14 mouse cellular contexts compared by ENCODE assay signal in the genomic region with DNA sequence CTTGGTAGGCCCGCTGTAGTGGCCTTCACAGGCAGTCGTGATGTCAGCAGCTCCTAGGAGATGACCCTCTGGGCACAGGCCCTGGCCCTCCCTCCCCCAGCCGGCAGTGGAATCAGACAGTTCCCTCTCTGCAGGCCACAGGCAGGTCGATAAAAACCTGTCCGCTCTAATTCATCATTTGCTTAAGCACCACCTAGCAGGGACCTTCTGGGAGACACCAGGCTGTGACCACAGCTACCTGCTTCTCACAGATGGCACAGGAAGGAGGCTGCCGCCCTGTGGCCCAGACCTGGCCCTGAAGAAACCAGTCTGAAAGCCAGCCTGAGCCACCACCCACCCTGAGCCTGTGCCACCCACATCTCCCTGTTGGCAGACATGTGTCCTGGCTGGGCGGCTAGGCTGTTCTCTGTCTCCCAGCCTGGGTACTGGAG. TPM values are rescaled to one million over a fixed set of nuclear protein-coding genes. Genes with fewer than 3 reads are reported as not detected.
DNase-seq lines count a peak whose midpoint lies in the region; ATAC-seq lines count a peak whose summit lies in the region.
"Had no signal": no experiment of that assay in that cellular context is flagged by ENCODE, and none has a peak within 500 bp of the region (broad histone marks: within the 10 kb centered on the region; RNA-seq: fewer than 3 reads in every experiment).

No protein-coding gene starts in this region.

- peaks cover 6% of the 10 kb centered on the region for H3K9me3 ChIP-seq in midbrain, embryonic 10.5 days (replicated peaks)
- H3K9me3 ChIP-seq in midbrain, embryonic 13.5 days: peaks cover 2% of the 10 kb centered on the region; the same call in 1 of the 2 replicates

- H3K9ac ChIP-seq in midbrain, embryonic 13.5 days (replicated peaks): no peak overlapping the region
- H3K9ac ChIP-seq: heart, embryonic 13.5 days had no signal

- peaks cover 13% of the 10 kb centered on the region for H3K4me1 ChIP-seq in midbrain, embryonic 10.5 days
- peaks cover 1% of the 10 kb centered on the region; the same call in 1 of the 2 replicates for H3K4me1 ChIP-seq in midbrain, embryonic 13.5 days (replicated peaks)
- H3K4me1 ChIP-seq: heart, embryonic 13.5 days had no signal

- H3K36me3 ChIP-seq in midbrain, embryonic 10.5 days: no peaks in the 10 kb centered on the region
- no peaks in the 10 kb centered on the region for H3K36me3 ChIP-seq in midbrain, embryonic 13.5 days
- H3K36me3 ChIP-seq: heart, embryonic 13.5 days had no signal

- ATAC-seq in midbrain, embryonic 13.5 days: no peak
- ATAC-seq: inflammation-experienced regulatory T-cells, adult 6 months had no signal

- no peaks in the 10 kb centered on the region for H3K27me3 ChIP-seq in midbrain, embryonic 10.5 days (ENCODE audit: low read depth, poor library complexity, severe bottlenecking)
- H3K27me3 ChIP-seq in midbrain, embryonic 13.5 days: no peaks in the 10 kb centered on the region
- H3K27me3 ChIP-seq: CH12.LX; heart, embryonic 13.5 days had no signal

- H3K4me2 ChIP-seq in midbrain, embryonic 13.5 days (replicated peaks): no peak overlapping the region
- H3K4me2 ChIP-seq: heart, embryonic 13.5 days had no signal

- H3K4me3 ChIP-seq in midbrain, embryonic 10.5 days: no peak overlapping the region
- H3K4me3 ChIP-seq in midbrain, embryonic 13.5 days (replicated peaks): no peak overlapping the region
- H3K4me3 ChIP-seq: heart, embryonic 13.5 days had no signal

- 69% methylated on average over 7 of the region's 7 CpGs for WGBS in midbrain, embryonic 10.5 days
- WGBS in midbrain, embryonic 13.5 days: 56% methylated on average over 7 of the region's 7 CpGs

- DNase-seq in midbrain, embryonic 10.5 days (ENCODE audit: low spot score): no peak
- peak; percentile 78 for DNase-seq in adrenal gland, postnatal 25 days
- DNase-seq in cerebellum, postnatal 10 days: peak; percentile 62 to 68
- peak; percentile 67 for DNase-seq in retina, embryonic 14.5 days (ENCODE audit: low spot score)
- no peak for DNase-seq in urinary bladder, postnatal 10 days (ENCODE audit: low spot score)
- DNase-seq in thymus, postnatal 25 days: no peak
- DNase-seq: embryo, embryonic 11 days; kidney, postnatal 10 days; thymus, postnatal 4 days had no signal

- H3K27ac ChIP-seq in midbrain, embryonic 10.5 days (replicated peaks): peak overlapping the region; percentile 47; the same call in 1 of the 2 replicates
- H3K27ac ChIP-seq in midbrain, embryonic 13.5 days: no peak overlapping the region
- H3K27ac ChIP-seq: heart, embryonic 13.5 days; macrophage had no signal

RNA-seq across cellular contexts. Expression of a gene that starts 14.2 kb away (rescaled TPM):
- polyA plus RNA-seq in midbrain, embryonic 10.5 days (2016; fragmentation: Nextera tagmentation; extraction: Ambion mirVana): 22.8 and 32.6 TPM in 2 replicates
- 61.9 and 70.6 TPM in 2 replicates for polyA plus RNA-seq in midbrain, embryonic 13.5 days (2015; fragmentation: Nextera tagmentation; extraction: Ambion mirVana)
- 15.7 and 21.9 TPM in 2 replicates for total RNA-seq in adrenal gland, postnatal 25 days (2021)
- total RNA-seq: CH12.LX had no signal
- polyA plus RNA-seq: macrophage had no signal

RNA-seq across cellular contexts. Expression of a gene that starts 50.7 kb away (rescaled TPM):
- polyA plus RNA-seq in midbrain, embryonic 10.5 days (2016; fragmentation: Nextera tagmentation; extraction: Ambion mirVana): 56.2 and 60.9 TPM in 2 replicates
- 46.8 and 51.2 TPM in 2 replicates for polyA plus RNA-seq in midbrain, embryonic 13.5 days (2015; fragmentation: Nextera tagmentation; extraction: Ambion mirVana)
- total RNA-seq in adrenal gland, postnatal 25 days (2021): 93.2 and 98.2 TPM in 2 replicates

Comparison
In these comparisons a context has a peak if more than half of its experiments do, and no peak if none do; other contexts are left out.
1. DNase-seq: peak in adrenal gland, postnatal 25 days (single experiment), cerebellum, postnatal 10 days (2 of 2) and retina, embryonic 14.5 days (single experiment); none in midbrain, embryonic 10.5 days (single experiment), urinary bladder, postnatal 10 days (single experiment) and thymus, postnatal 25 days (single experiment).